Mouse (Mus musculus) stomach, postnatal 0 days (tissue): ENCODE results near the gene Fxyd6. TPM values are rescaled to one million over a fixed set of nuclear protein-coding genes. Genes with fewer than 3 reads are reported as not detected.
A peak's percentile ranks its signal among the peaks of the same experiment; 100 is the strongest.

Experiments
- ATAC-seq: fragments of 200-750 bp; cut with Nextera tagmentation; 2 replicates; pipeline ENCODE4 v1.8.0; 2017; ENCODE audit not compliant: low FRiP score, low TSS enrichment
- DNase-seq: peaks from one replicate; pipeline ENCODE4 v3.0.0-alpha.2; 2016; ENCODE audit warnings: low spot score
- H3K27ac ChIP-seq: fragments of 300-500 bp; sonication (generic); replicated peaks from 2 replicates; pipeline ENCODE4 v1.5.1; 2014; ENCODE audit warnings: mild to moderate bottlenecking, control low read depth
- H3K27me3 ChIP-seq: fragments of 300-500 bp; sonication (generic); 2 replicates; pipeline ENCODE4 v1.6.1; 2014; ENCODE audit warnings: low read length; ENCODE audit not compliant: control insufficient read depth, insufficient read depth
- H3K36me3 ChIP-seq: fragments of 300-500 bp; sonication (generic); 2 replicates; pipeline ENCODE4 v1.6.1; 2014; ENCODE audit warnings: low read length, mixed read lengths; ENCODE audit not compliant: control insufficient read depth, insufficient read depth
- H3K4me1 ChIP-seq: fragments of 300-500 bp; sonication (generic); replicated peaks from 2 replicates; pipeline ENCODE4 v1.6.1; 2014; ENCODE audit warnings: antibody characterized with exemption; ENCODE audit not compliant: control insufficient read depth, insufficient read depth
- H3K4me2 ChIP-seq: fragments of 300-500 bp; sonication (generic); replicated peaks from 2 replicates; pipeline ENCODE4 v1.6.1; 2014; ENCODE audit warnings: low read depth, mild to moderate bottlenecking, control low read depth, moderate library complexity
- H3K4me3 ChIP-seq: fragments of 300-500 bp; sonication (generic); 2 replicates; pipeline ENCODE4 v1.5.1; 2014; ENCODE audit warnings: low read depth, low read length, control low read depth
- H3K9ac ChIP-seq: fragments of 300-500 bp; sonication (generic); 2 replicates; pipeline ENCODE4 v1.6.1; 2014; ENCODE audit warnings: mild to moderate bottlenecking, low read length, control low read depth, mixed read lengths
- H3K9me3 ChIP-seq: fragments of 300-500 bp; sonication (generic); 2 replicates; pipeline ENCODE4 v1.6.1; 2016; ENCODE audit warnings: low read length; ENCODE audit not compliant: control insufficient read depth
- CTCF ChIP-seq: IDR thresholded peaks from 2 replicates; pipeline ENCODE4 v1.5.1; 2016; ENCODE audit warnings: antibody characterized with exemption, low read depth, mild to moderate bottlenecking, moderate library complexity
- EP300 ChIP-seq: optimal IDR thresholded peaks from 2 replicates; pipeline ENCODE3; 2016; ENCODE audit warnings: antibody characterized with exemption
- WGBS: fragments of 180-500 bp; shearing (Covaris S2); extraction: QIAGEN DNeasy Blood & Tissue Kit; methylation state at CpG from one replicate; pipeline ENCODE4 v1.1.7; 2014; 5-methylcytosine and 5-hydroxymethylcytosine counted together
- polyA plus RNA-seq: library from polyadenylated mRNA; unstranded; fragments of >200 nt; fragmentation: Nextera tagmentation; extraction: Ambion mirVana; gene quantifications from 2 replicates; pipeline ENCODE4 v1.2.1, GENCODE M21; 2015

Gene Fxyd6
- polyA plus RNA-seq, 1 experiment from 2014 or later = 66.9 TPM

GRCm38 (mm10) chr9:45376883-45377282 lies 6.9 kb downstream of the Fxyd6 start:
- DNase-seq (peak; percentile 49), ATAC-seq (no peak)
- no peak overlapping the region for H3K9ac ChIP-seq
- H3K4me2 ChIP-seq = no peak overlapping the region
- TF ChIP-seq CTCF (no peak), EP300 (no peak)
- no peak overlapping the region for H3K27ac ChIP-seq
- H3K27me3 ChIP-seq = no peaks in the 10 kb centered on the region
- H3K36me3 ChIP-seq = no peaks in the 10 kb centered on the region
- no peaks in the 10 kb centered on the region for H3K9me3 ChIP-seq
- 35% methylated on average over 2 of the region's 2 CpGs for WGBS
- H3K4me1 ChIP-seq = no peaks in the 10 kb centered on the region
- no peak overlapping the region for H3K4me3 ChIP-seq

- no peaks in the 10 kb centered on the region for H3K36me3 ChIP-seq
- 50% methylated on average over 10 of the region's 10 CpGs for WGBS
- no peak for ATAC-seq
- H3K4me1 ChIP-seq = no peaks in the 10 kb centered on the region
- H3K4me2 ChIP-seq = no peak overlapping the region
- no peaks in the 10 kb centered on the region for H3K9me3 ChIP-seq
- H3K9ac ChIP-seq = no peak overlapping the region
- H3K4me3 ChIP-seq = no peak overlapping the region
- no peak overlapping the region for H3K27ac ChIP-seq
- DNase-seq = no peak
- no peaks in the 10 kb centered on the region for H3K27me3 ChIP-seq
- TF ChIP-seq EP300 (no peak), CTCF (no peak)
These were observed 10.6 kb downstream of the Fxyd6 start for GRCm38 (mm10) chr9:45380411-45381251.

GRCm38 (mm10) chr9:45382336-45382735 lies 12.4 kb downstream of the Fxyd6 start:
- 66% methylated on average over 5 of the region's 5 CpGs for WGBS
- H3K27ac ChIP-seq = no peak overlapping the region
- H3K9ac ChIP-seq = no peak overlapping the region
- H3K9me3 ChIP-seq = no peaks in the 10 kb centered on the region
- no peak for DNase-seq
- TF ChIP-seq CTCF (no peak), EP300 (no peak)
- H3K36me3 ChIP-seq = no peaks in the 10 kb centered on the region
- no peak overlapping the region for H3K4me3 ChIP-seq
- no peaks in the 10 kb centered on the region for H3K27me3 ChIP-seq
- no peak for ATAC-seq
- no peaks in the 10 kb centered on the region for H3K4me1 ChIP-seq
- no peak overlapping the region for H3K4me2 ChIP-seq

GRCm38 (mm10) chr9:45382834-45383233 lies 12.8 kb downstream of the Fxyd6 start:
- TF ChIP-seq CTCF (no peak), EP300 (no peak)
- no peaks in the 10 kb centered on the region for H3K36me3 ChIP-seq
- H3K4me2 ChIP-seq = no peak overlapping the region
- H3K4me1 ChIP-seq = no peaks in the 10 kb centered on the region
- no peak for ATAC-seq
- H3K4me3 ChIP-seq = no peak overlapping the region
- no peak overlapping the region for H3K9ac ChIP-seq
- no peak for DNase-seq
- 86% methylated on average over 5 of the region's 5 CpGs for WGBS
- no peaks in the 10 kb centered on the region for H3K27me3 ChIP-seq
- H3K27ac ChIP-seq = no peak overlapping the region
- H3K9me3 ChIP-seq = no peaks in the 10 kb centered on the region

- WGBS = 92% methylated on average over 6 of the region's 6 CpGs
- DNase-seq = no peak
- no peaks in the 10 kb centered on the region for H3K9me3 ChIP-seq
These were observed 13.9 kb downstream of the Fxyd6 start for GRCm38 (mm10) chr9:45383883-45384282.

GRCm38 (mm10) chr9:45386698-45387097 lies 16.7 kb downstream of the Fxyd6 start:
- Histone ChIP-seq H3K9ac (no peak overlapping the region), H3K36me3 (no peaks in the 10 kb centered on the region), H3K27me3 (no peaks in the 10 kb centered on the region), H3K4me2 (no peak overlapping the region), H3K9me3 (no peaks in the 10 kb centered on the region), H3K4me3 (no peak overlapping the region), H3K27ac (no peak overlapping the region), H3K4me1 (no peaks in the 10 kb centered on the region)
- WGBS = 82% methylated on average over 5 of the region's 5 CpGs
- TF ChIP-seq EP300 (no peak), CTCF (no peak)
- ATAC-seq = no peak
- no peak for DNase-seq

More at GRCm38 (mm10) chr9:45383883-45384282, 13.9 kb downstream of the Fxyd6 start:
- Histone ChIP-seq H3K27me3 (no peaks in the 10 kb centered on the region), H3K4me1 (no peaks in the 10 kb centered on the region), H3K4me3 (no peak overlapping the region), H3K9ac (no peak overlapping the region), H3K36me3 (no peaks in the 10 kb centered on the region), H3K4me2 (no peak overlapping the region), H3K27ac (no peak overlapping the region)
- no peak for TF ChIP-seq CTCF
- TF ChIP-seq EP300 = no peak
- no peak for ATAC-seq
